24 mouse cellular contexts compared by ENCODE assay signal in genomic region chr13:77278659-77279413, GRCm38 (mm10).
DNase-seq lines count a peak whose midpoint lies in the region; ATAC-seq and TF ChIP-seq lines count a peak whose summit lies in the region.
"Had no signal": no experiment of that assay in that cellular context is flagged by ENCODE, and none has a peak within 500 bp of the region (broad histone marks: within the 10 kb centered on the region; RNA-seq: fewer than 3 reads in every experiment).

No protein-coding gene starts in this region.

- 71% methylated on average over 7 of the region's 7 CpGs for WGBS in heart, embryonic 11.5 days (ENCODE audit: insufficient replicate concordance)
- WGBS in heart, adult 2 months, result 79% methylated on average over 7 of the region's 7 CpGs
- 46% methylated on average over 7 of the region's 7 CpGs for WGBS in kidney, embryonic 16.5 days

- H3K27me3 ChIP-seq in heart, embryonic 11.5 days (ENCODE audit: control insufficient read depth, insufficient read depth, low read length), result no peaks in the 10 kb centered on the region
- no peaks in the 10 kb centered on the region for H3K27me3 ChIP-seq in heart, adult 2 months (ENCODE audit: control insufficient read depth, insufficient read depth, low read length)
- no peaks in the 10 kb centered on the region for H3K27me3 ChIP-seq in kidney, embryonic 16.5 days (ENCODE audit: insufficient read depth, low read length)
- H3K27me3 ChIP-seq in Patski, result no peaks in the 10 kb centered on the region
- H3K27me3 ChIP-seq: embryonic facial prominence, embryonic 13.5 days; forebrain, embryonic 12.5 days; forebrain, embryonic 15.5 days; heart, embryonic 13.5 days had no signal

- H3K4me2 ChIP-seq in heart, embryonic 11.5 days, result no peak overlapping the region
- no peak overlapping the region for H3K4me2 ChIP-seq in kidney, embryonic 16.5 days (replicated peaks; ENCODE audit: low read depth, low read length)
- H3K4me2 ChIP-seq: embryonic facial prominence, embryonic 13.5 days; forebrain, embryonic 12.5 days; forebrain, embryonic 15.5 days; heart, embryonic 13.5 days; hindbrain, embryonic 14.5 days had no signal

- intact Hi-C loops in heart, adult 2 months (cut with DNase I), result no loop called here

- no peak for DNase-seq in heart, adult 2 months
- no peak for DNase-seq in kidney, postnatal 25 days
- DNase-seq in Muller cell, postnatal 12 days (ENCODE audit: inconsistent ontology term), result peak; percentile 69
- no peak for DNase-seq in Patski (ENCODE audit: low read depth, low spot score)
- DNase-seq: adrenal gland, postnatal 10 days; adrenal gland, postnatal 36 days; cerebellum, adult 18-20 months; cerebellum, adult 9-10 months; cerebellum, postnatal 14 days; gastrocnemius, postnatal 25 days; heart, postnatal 14 days; heart, postnatal 4 days had no signal

- no peak for TF ChIP-seq EP300 in heart, adult 2 months (IDR thresholded peaks at IDR 0.05; ENCODE audit: insufficient read depth, low read depth, low read length)

- H3K36me3 ChIP-seq in heart, embryonic 11.5 days (ENCODE audit: control insufficient read depth, insufficient read depth, low read length), result no peaks in the 10 kb centered on the region
- H3K36me3 ChIP-seq in heart, adult 2 months (ENCODE audit: control insufficient read depth, insufficient read depth, low read length), result no peaks in the 10 kb centered on the region
- no peaks in the 10 kb centered on the region for H3K36me3 ChIP-seq in kidney, embryonic 16.5 days (ENCODE audit: insufficient read depth, low read length)
- H3K36me3 ChIP-seq: embryonic facial prominence, embryonic 10.5 days; embryonic facial prominence, embryonic 13.5 days; forebrain, embryonic 12.5 days; forebrain, embryonic 15.5 days; heart, embryonic 13.5 days had no signal

- no peaks in the 10 kb centered on the region for H3K79me2 ChIP-seq in heart, adult 2 months (replicated peaks; ENCODE audit: control insufficient read depth, insufficient read depth, low read length)

- no peak overlapping the region for H3K4me3 ChIP-seq in heart, embryonic 11.5 days (ENCODE audit: low read depth, low read length)
- H3K4me3 ChIP-seq in heart, adult 2 months, result no peak overlapping the region
- H3K4me3 ChIP-seq in kidney, embryonic 16.5 days (ENCODE audit: low read length), result no peak overlapping the region
- H3K4me3 ChIP-seq: embryonic facial prominence, embryonic 10.5 days; embryonic facial prominence, embryonic 13.5 days; erythroblast, embryonic 14.5 days; forebrain, embryonic 12.5 days; forebrain, embryonic 15.5 days; heart, embryonic 13.5 days had no signal

- CTCF ChIA-PET in Patski (lab: Charles Lee), result interaction anchor here (0.7 kb wide), 1 partner anchor 9 kb away, joined by 3 read pairs; no protein-coding TSS in a partner anchor

- 0 out of 2 replicates have a peak, but pooled peaks have one; percentile 26 for ATAC-seq in heart, embryonic 11.5 days (replicated peaks; ENCODE audit: insufficient number of reproducible peaks, low FRiP score, low TSS enrichment)
- ATAC-seq in kidney, embryonic 16.5 days (ENCODE audit: low FRiP score, low TSS enrichment), result peak; percentile 88
- peak; percentile 60 for ATAC-seq in Patski
- ATAC-seq: CD4-positive, CD25-positive, alpha-beta regulatory T cell, adult 4 months; forebrain, embryonic 15.5 days; hindbrain, postnatal 0 days; inflammation-experienced regulatory T-cells, adult 6 months had no signal

- in situ Hi-C loops in Patski (cut with MboI; ENCODE audit: low pct_unique_long_range_greater_than_20kb), result no loop called here

- POLR2A ChIA-PET in Patski (lab: Charles Lee), result no interaction called here

- H3K27ac ChIP-seq in heart, embryonic 11.5 days (ENCODE audit: low read depth, low read length), result no peak overlapping the region
- no peak overlapping the region for H3K27ac ChIP-seq in heart, adult 2 months
- H3K27ac ChIP-seq in kidney, embryonic 16.5 days (ENCODE audit: low read length), result no peak overlapping the region
- H3K27ac ChIP-seq: embryonic facial prominence, embryonic 10.5 days; embryonic facial prominence, embryonic 13.5 days; forebrain, embryonic 12.5 days; forebrain, embryonic 15.5 days; heart, embryonic 13.5 days; hindbrain, embryonic 14.5 days; hindbrain, postnatal 0 days had no signal

- H3K9ac ChIP-seq in heart, embryonic 11.5 days (ENCODE audit: low read depth, low read length), result no peak overlapping the region
- H3K9ac ChIP-seq in heart, adult 2 months (ENCODE audit: low read depth, low read length), result no peak overlapping the region
- no peak overlapping the region for H3K9ac ChIP-seq in kidney, embryonic 16.5 days (replicated peaks; ENCODE audit: low read length)
- H3K9ac ChIP-seq: embryonic facial prominence, embryonic 13.5 days; forebrain, embryonic 12.5 days; forebrain, embryonic 15.5 days; heart, embryonic 13.5 days; hindbrain, embryonic 14.5 days had no signal

- no peaks in the 10 kb centered on the region for H3K4me1 ChIP-seq in heart, embryonic 11.5 days (ENCODE audit: control insufficient read depth, insufficient read depth, low read length)
- H3K4me1 ChIP-seq in heart, adult 2 months (ENCODE audit: control insufficient read depth, insufficient read depth, low read length), result no peaks in the 10 kb centered on the region
- 0 out of 2 replicates have a peak, but pooled peaks cover 2% of the 10 kb centered on the region for H3K4me1 ChIP-seq in kidney, embryonic 16.5 days (ENCODE audit: insufficient read depth, low read length)
- H3K4me1 ChIP-seq: embryonic facial prominence, embryonic 10.5 days; embryonic facial prominence, embryonic 13.5 days; forebrain, embryonic 12.5 days; forebrain, embryonic 15.5 days had no signal

- no peaks in the 10 kb centered on the region for H3K9me3 ChIP-seq in heart, embryonic 11.5 days (replicated peaks; ENCODE audit: control insufficient read depth, low read length)
- H3K9me3 ChIP-seq in kidney, embryonic 16.5 days (ENCODE audit: low read length), result no peaks in the 10 kb centered on the region
- H3K9me3 ChIP-seq: embryonic facial prominence, embryonic 10.5 days; embryonic facial prominence, embryonic 13.5 days; forebrain, embryonic 12.5 days; forebrain, embryonic 15.5 days; heart, embryonic 13.5 days had no signal

- no peak for TF ChIP-seq POLR2A in heart, adult 2 months (IDR thresholded peaks at IDR 0.05; ENCODE audit: insufficient read depth, low read depth, low read length)

- TF ChIP-seq CTCF in heart, adult 2 months (IDR thresholded peaks at IDR 0.05), result no peak
- TF ChIP-seq CTCF in Patski (IDR thresholded peaks at IDR 0.05), result no peak

Comparison
In these comparisons a context has a peak if more than half of its experiments do, and no peak if none do; other contexts are left out.
1. ATAC-seq: peak in every context shown above with its lines; median percentile 88 in kidney, embryonic 16.5 days; 60 in Patski; 26 in heart, embryonic 11.5 days.